Mouse (Mus musculus): ENCODE results near the gene Hs6st3.

Hs6st3 gene

GRCm38 (mm10) chr14:119908032-119908675 lies 770.0 kb downstream of the Hs6st3 start:
- DNase-seq (ENCODE audit: low spot score): no peak

- DNase-seq (ENCODE audit: low spot score): no peak
Measured at GRCm38 (mm10) chr14:119914508-119914907, 776.4 kb downstream of the Hs6st3 start.

- no peak for DNase-seq (ENCODE audit: low spot score)
Measured at GRCm38 (mm10) chr14:119918281-119919034, 780.3 kb downstream of the Hs6st3 start.

- DNase-seq (ENCODE audit: low spot score): no peak
Measured at GRCm38 (mm10) chr14:119919177-119919576, 781.0 kb downstream of the Hs6st3 start.
